In genomic region chr17:36252250-36252876, GRCm38 (mm10) we compare ENCODE assay signal across 8 mouse cellular contexts. TPM values are rescaled to one million over a fixed set of nuclear protein-coding genes. Genes with fewer than 3 reads are reported as not detected.
DNase-seq lines count a peak whose midpoint lies in the region; ATAC-seq lines count a peak whose summit lies in the region.

No protein-coding gene starts in this region.

- intact Hi-C loops in heart, postnatal 14 days (cut with DNase I), result no loop called here

- H3K4me2 ChIP-seq in heart, embryonic 12.5 days, result peak overlapping the region; percentile 65
- peak overlapping the region; percentile 37 for H3K4me2 ChIP-seq in embryonic facial prominence, embryonic 14.5 days (ENCODE audit: low read depth, low read length)
- peak overlapping the region; percentile 47 for H3K4me2 ChIP-seq in intestine, embryonic 14.5 days (ENCODE audit: low read length)
- H3K4me2 ChIP-seq in lung, embryonic 16.5 days (ENCODE audit: low read depth, low read length), result peak overlapping the region; percentile 68
- H3K4me2 ChIP-seq in neural tube, embryonic 15.5 days, result peak overlapping the region; percentile 55

- no peak overlapping the region for H3K27ac ChIP-seq in heart, embryonic 12.5 days (ENCODE audit: poor library complexity, severe bottlenecking)
- no peak overlapping the region for H3K27ac ChIP-seq in embryonic facial prominence, embryonic 14.5 days (replicated peaks; ENCODE audit: low read depth, low read length)
- H3K27ac ChIP-seq in intestine, embryonic 14.5 days (ENCODE audit: low read depth), result no peak overlapping the region
- peak overlapping the region; percentile 91 for H3K27ac ChIP-seq in lung, embryonic 16.5 days (ENCODE audit: low read length)
- H3K27ac ChIP-seq in neural tube, embryonic 15.5 days (replicated peaks), result no peak overlapping the region

- no peak for DNase-seq in heart, postnatal 14 days
- peak; percentile 27 for DNase-seq in embryonic facial prominence, embryonic 14.5 days (ENCODE audit: low spot score)
- peak; percentile 65 for DNase-seq in intestine, embryonic 14.5 days (ENCODE audit: low spot score)
- DNase-seq in layer of hippocampus, postnatal 10 days (ENCODE audit: low spot score in 2 of 2), result no peak
- DNase-seq in right cerebral cortex, postnatal 36 days (ENCODE audit: low spot score in 2 of 2), result no peak

- H3K27me3 ChIP-seq in heart, embryonic 12.5 days (replicated peaks), result peaks cover 32% of the 10 kb centered on the region
- peaks cover 29% of the 10 kb centered on the region for H3K27me3 ChIP-seq in embryonic facial prominence, embryonic 14.5 days (replicated peaks; ENCODE audit: control insufficient read depth, insufficient read depth, low read length)
- H3K27me3 ChIP-seq in intestine, embryonic 14.5 days (replicated peaks; ENCODE audit: control insufficient read depth, insufficient read depth, low read length), result peaks cover 24% of the 10 kb centered on the region
- H3K27me3 ChIP-seq in lung, embryonic 16.5 days (ENCODE audit: control insufficient read depth, insufficient read depth, low read depth, low read length), result peaks cover 7% of the 10 kb centered on the region
- H3K27me3 ChIP-seq in neural tube, embryonic 15.5 days (replicated peaks), result peaks cover 24% of the 10 kb centered on the region

- no peaks in the 10 kb centered on the region for H3K36me3 ChIP-seq in heart, embryonic 12.5 days
- H3K36me3 ChIP-seq in embryonic facial prominence, embryonic 14.5 days (ENCODE audit: control insufficient read depth, insufficient read depth, low read length), result no peaks in the 10 kb centered on the region
- H3K36me3 ChIP-seq in intestine, embryonic 14.5 days (ENCODE audit: control insufficient read depth, insufficient read depth, low read length), result no peaks in the 10 kb centered on the region
- peaks cover 5% of the 10 kb centered on the region; the same call in 1 of the 2 replicates for H3K36me3 ChIP-seq in lung, embryonic 16.5 days (ENCODE audit: control insufficient read depth, insufficient read depth, low read length)
- peaks cover 4% of the 10 kb centered on the region; the same call in 1 of the 2 replicates for H3K36me3 ChIP-seq in neural tube, embryonic 15.5 days

- H3K4me3 ChIP-seq in heart, embryonic 12.5 days, result peak overlapping the region; percentile 26
- H3K4me3 ChIP-seq in embryonic facial prominence, embryonic 14.5 days (ENCODE audit: low read depth, low read length), result peak overlapping the region; percentile 7; the same call in 1 of the 2 replicates
- peak overlapping the region; percentile 16; the same call in 1 of the 2 replicates for H3K4me3 ChIP-seq in intestine, embryonic 14.5 days (ENCODE audit: low read depth, low read length)
- H3K4me3 ChIP-seq in lung, embryonic 16.5 days (ENCODE audit: low read length), result peak overlapping the region; percentile 46
- peak overlapping the region; percentile 22; the same call in 1 of the 2 replicates for H3K4me3 ChIP-seq in neural tube, embryonic 15.5 days (replicated peaks)

- 10% methylated on average over 25 of the region's 25 CpGs for WGBS in heart, embryonic 12.5 days
- WGBS in embryonic facial prominence, embryonic 14.5 days, result 11% methylated on average over 25 of the region's 25 CpGs
- 8% methylated on average over 25 of the region's 25 CpGs for whole genome bisulfite sequencing in intestine, embryonic 14.5 days
- WGBS in lung, embryonic 16.5 days, result 6% methylated on average over 25 of the region's 25 CpGs
- WGBS in neural tube, embryonic 15.5 days, result 8% methylated on average over 25 of the region's 25 CpGs

- peak overlapping the region; percentile 50; the same call in 1 of the 2 replicates for H3K9ac ChIP-seq in heart, embryonic 12.5 days
- 0 out of 2 replicates have a peak overlapping the region, but pooled peaks have one; percentile 22 for H3K9ac ChIP-seq in embryonic facial prominence, embryonic 14.5 days (ENCODE audit: low read depth, low read length)
- peak overlapping the region; percentile 16; the same call in 1 of the 2 replicates for H3K9ac ChIP-seq in intestine, embryonic 14.5 days (ENCODE audit: low read length)
- peak overlapping the region; percentile 59 for H3K9ac ChIP-seq in lung, embryonic 16.5 days (ENCODE audit: low read length)
- H3K9ac ChIP-seq in neural tube, embryonic 15.5 days (replicated peaks), result no peak overlapping the region

- peaks cover 24% of the 10 kb centered on the region for H3K4me1 ChIP-seq in heart, embryonic 12.5 days (replicated peaks)
- no peaks in the 10 kb centered on the region; the same call in 1 of the 2 replicates for H3K4me1 ChIP-seq in embryonic facial prominence, embryonic 14.5 days (ENCODE audit: control insufficient read depth, insufficient read depth, low read length)
- peaks cover 5% of the 10 kb centered on the region; the same call in 1 of the 2 replicates for H3K4me1 ChIP-seq in intestine, embryonic 14.5 days (replicated peaks; ENCODE audit: control insufficient read depth, insufficient read depth, low read length)
- H3K4me1 ChIP-seq in lung, embryonic 16.5 days (replicated peaks; ENCODE audit: control insufficient read depth, insufficient read depth, low read length), result peaks cover 17% of the 10 kb centered on the region
- peaks cover 12% of the 10 kb centered on the region for H3K4me1 ChIP-seq in neural tube, embryonic 15.5 days

- ATAC-seq in heart, embryonic 12.5 days (ENCODE audit: insufficient number of reproducible peaks, low FRiP score), result no peak; the same call in 1 of the 2 replicates
- ATAC-seq in embryonic facial prominence, embryonic 14.5 days (ENCODE audit: low read depth), result 0 out of 2 replicates have a peak, but pooled peaks have one; percentile 24
- no peak for ATAC-seq in intestine, embryonic 14.5 days (replicated peaks; ENCODE audit: low FRiP score, low TSS enrichment, low read depth)
- ATAC-seq in lung, embryonic 16.5 days (ENCODE audit: low read depth), result peak; percentile 75
- no peak for ATAC-seq in neural tube, embryonic 15.5 days (ENCODE audit: low FRiP score)

- H3K9me3 ChIP-seq in heart, embryonic 12.5 days (replicated peaks), result no peaks in the 10 kb centered on the region
- H3K9me3 ChIP-seq in embryonic facial prominence, embryonic 14.5 days (ENCODE audit: control insufficient read depth, low read length), result no peaks in the 10 kb centered on the region
- H3K9me3 ChIP-seq in intestine, embryonic 14.5 days (ENCODE audit: control insufficient read depth, low read length), result no peaks in the 10 kb centered on the region
- H3K9me3 ChIP-seq in lung, embryonic 16.5 days (ENCODE audit: control insufficient read depth, low read length), result no peaks in the 10 kb centered on the region
- no peaks in the 10 kb centered on the region for H3K9me3 ChIP-seq in neural tube, embryonic 15.5 days (replicated peaks)

RNA-seq across cellular contexts. Expression of gene Rpp21, which starts 5.5 kb away (rescaled TPM):
- 84.4 and 87.9 TPM in 2 replicates for polyA plus RNA-seq in heart, embryonic 12.5 days (2016; fragmentation: Nextera tagmentation; extraction: Ambion mirVana)
- 10 to 100 TPM; 33.1 to 34.2 TPM for total RNA-seq in heart, postnatal 14 days (2021)
- 95.5 and 103 TPM in 2 replicates for polyA plus RNA-seq in embryonic facial prominence, embryonic 14.5 days (2014; fragmentation: Nextera tagmentation; extraction: Ambion mirVana)
- 156 and 158 TPM in 2 replicates for polyA plus RNA-seq in intestine, embryonic 14.5 days (2014; fragmentation: Nextera tagmentation; extraction: Ambion mirVana)
- polyA plus RNA-seq in lung, embryonic 16.5 days (2015; fragmentation: Nextera tagmentation; extraction: Ambion mirVana), result 193 and 196 TPM in 2 replicates
- polyA plus RNA-seq in neural tube, embryonic 15.5 days (2015; fragmentation: Nextera tagmentation; extraction: Ambion mirVana), result 140 and 149 TPM in 2 replicates
- total RNA-seq in layer of hippocampus, postnatal 10 days (2021), result 10 to 100 TPM; 42.6 to 43.6 TPM

RNA-seq across cellular contexts. Expression of gene Trim39, which starts 19.7 kb away (rescaled TPM):
- 10.2 and 10.6 TPM in 2 replicates for polyA plus RNA-seq in heart, embryonic 12.5 days (2016; fragmentation: Nextera tagmentation; extraction: Ambion mirVana)
- 1 to 10 TPM; 7.7 to 7.9 TPM for total RNA-seq in heart, postnatal 14 days (2021)
- polyA plus RNA-seq in embryonic facial prominence, embryonic 14.5 days (2014; fragmentation: Nextera tagmentation; extraction: Ambion mirVana), result 10.6 and 12.4 TPM in 2 replicates
- 11.3 and 13.6 TPM in 2 replicates for polyA plus RNA-seq in intestine, embryonic 14.5 days (2014; fragmentation: Nextera tagmentation; extraction: Ambion mirVana)
- polyA plus RNA-seq in lung, embryonic 16.5 days (2015; fragmentation: Nextera tagmentation; extraction: Ambion mirVana), result 16.8 and 17.4 TPM in 2 replicates
- 23.7 and 26.7 TPM in 2 replicates for polyA plus RNA-seq in neural tube, embryonic 15.5 days (2015; fragmentation: Nextera tagmentation; extraction: Ambion mirVana)
- 10 to 100 TPM; 21.1 to 23.9 TPM for total RNA-seq in layer of hippocampus, postnatal 10 days (2021)

RNA-seq across cellular contexts. Expression of gene H2-M10.2, which starts 33.9 kb away (rescaled TPM):
- not detected in 2 replicates for polyA plus RNA-seq in heart, embryonic 12.5 days (2016; fragmentation: Nextera tagmentation; extraction: Ambion mirVana)
- not detected for total RNA-seq in heart, postnatal 14 days (2021)
- not detected in 2 replicates for polyA plus RNA-seq in embryonic facial prominence, embryonic 14.5 days (2014; fragmentation: Nextera tagmentation; extraction: Ambion mirVana)
- polyA plus RNA-seq in intestine, embryonic 14.5 days (2014; fragmentation: Nextera tagmentation; extraction: Ambion mirVana), result not detected in 2 replicates
- polyA plus RNA-seq in lung, embryonic 16.5 days (2015; fragmentation: Nextera tagmentation; extraction: Ambion mirVana), result not detected in 2 replicates
- 0.18 and 0.27 TPM in 2 replicates for polyA plus RNA-seq in neural tube, embryonic 15.5 days (2015; fragmentation: Nextera tagmentation; extraction: Ambion mirVana)
- not detected for total RNA-seq in layer of hippocampus, postnatal 10 days (2021)

Comparison
In these comparisons a context has a peak if more than half of its experiments do, and no peak if none do; other contexts are left out.
1. ATAC-seq: peak in embryonic facial prominence, embryonic 14.5 days (single experiment) and lung, embryonic 16.5 days (single experiment); none in heart, embryonic 12.5 days (single experiment), intestine, embryonic 14.5 days (single experiment) and neural tube, embryonic 15.5 days (single experiment).
2. DNase-seq: peak in embryonic facial prominence, embryonic 14.5 days (single experiment) and intestine, embryonic 14.5 days (single experiment); none in heart, postnatal 14 days (0 of 2), layer of hippocampus, postnatal 10 days (0 of 2) and right cerebral cortex, postnatal 36 days (0 of 2).
3. Peak in every context shown above with its lines, with median percentiles within 50 percentile points of each other: H3K4me2 ChIP-seq and H3K4me3 ChIP-seq.